Mouse (Mus musculus) embryonic fibroblast, embryonic 13.5 days (primary cell): ENCODE measurements around the gene Gm5128.
"Not testable (repeated sequence)": the region's sequence is repeated elsewhere in the genome, so short reads cannot be mapped to it uniquely, and the experiment has no call there.

Experiments used
- CTCF ChIP-seq: IDR thresholded peaks from 2 replicates; pipeline ENCODE4 v1.5.1; 2011; ENCODE audit warnings: mild to moderate bottlenecking, control low read depth, low read length, moderate library complexity, borderline replicate concordance; ENCODE audit not compliant: insufficient read depth
- POLR2A ChIP-seq: IDR thresholded peaks from 2 replicates; pipeline ENCODE4 v1.6.1; 2011; ENCODE audit warnings: low read depth, mild to moderate bottlenecking, control low read depth, low read length, moderate library complexity

DNA sequence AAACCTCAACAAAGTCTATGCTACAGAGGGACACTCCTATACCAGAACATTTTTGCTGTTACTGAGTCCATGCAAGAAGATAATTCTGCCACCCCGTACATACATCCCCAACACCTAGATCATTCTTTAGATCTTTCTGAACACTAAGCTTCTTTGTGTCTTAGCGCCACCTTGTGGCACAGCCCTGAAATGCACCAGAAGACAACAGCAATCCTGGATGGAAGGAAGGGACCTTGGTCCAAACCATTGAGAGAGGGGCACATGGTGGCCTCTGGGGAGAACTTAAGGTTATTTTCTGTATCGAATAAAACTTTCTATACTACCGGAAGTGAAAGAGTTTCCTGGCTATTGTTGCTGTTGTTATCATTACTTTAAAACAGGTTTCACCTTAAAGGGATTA is 49.4 kb downstream of the Gm5128 start:
- not testable (repeated sequence) for TF ChIP-seq CTCF, POLR2A
